ENCODE assay signal across 8 mouse cellular contexts in the genomic region with DNA sequence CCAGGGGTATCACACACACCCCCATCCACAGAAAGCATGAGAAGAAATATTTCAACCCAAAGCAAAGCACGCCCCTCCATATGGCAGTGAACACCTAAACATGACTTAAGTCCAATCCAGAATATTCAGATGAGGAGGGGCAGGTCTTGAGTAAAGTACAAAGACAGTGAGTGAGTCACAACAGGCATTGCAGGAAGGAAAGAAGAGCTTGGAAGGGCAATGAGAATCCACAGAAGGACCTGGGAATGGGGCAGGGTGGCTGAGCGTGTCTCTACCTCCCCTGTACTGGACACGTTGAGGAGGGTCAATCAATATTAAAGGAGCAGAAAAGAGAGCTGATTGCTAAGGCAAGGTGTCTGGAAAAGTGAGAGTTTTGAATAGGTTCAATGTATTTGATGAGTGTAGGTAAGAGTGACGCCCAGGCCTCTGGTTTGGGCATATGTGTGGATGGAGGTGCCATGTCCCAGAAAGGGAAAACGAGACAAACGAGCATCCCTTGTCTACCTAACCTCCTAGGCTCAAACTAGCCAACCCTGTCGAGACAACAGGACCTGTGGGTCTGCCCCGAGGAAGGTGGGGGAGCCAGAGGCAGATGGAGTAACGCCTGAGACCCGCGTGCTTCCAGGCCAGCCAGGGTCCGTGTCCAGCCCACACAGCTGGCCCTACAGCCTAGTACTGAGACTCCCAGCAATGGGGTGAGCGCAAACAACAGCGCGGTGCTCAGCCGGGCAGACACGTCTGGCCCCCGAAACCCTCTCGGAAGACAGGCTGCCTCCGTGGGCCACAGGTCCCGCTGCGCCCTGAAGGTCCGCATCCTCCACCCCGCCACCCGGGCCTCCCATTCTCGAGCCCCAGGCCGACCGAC. TPM values are rescaled to one million over a fixed set of nuclear protein-coding genes. Genes with fewer than 3 reads are reported as not detected.
DNase-seq lines count a peak whose midpoint lies in the region; ATAC-seq and TF ChIP-seq lines count a peak whose summit lies in the region.

No protein-coding gene starts in this region.

- H3K4me2 ChIP-seq in embryonic facial prominence, embryonic 13.5 days: peak overlapping the region; percentile 82

- H3K27me3 ChIP-seq in C2C12 (ENCODE audit: control insufficient read depth, insufficient read depth, insufficient read length): no peaks in the 10 kb centered on the region
- no peaks in the 10 kb centered on the region for H3K27me3 ChIP-seq in embryonic facial prominence, embryonic 13.5 days
- H3K27me3 ChIP-seq in limb, embryonic 10.5 days (ENCODE audit: low read depth, poor library complexity, severe bottlenecking): no peaks in the 10 kb centered on the region
- H3K27me3 ChIP-seq in small intestine, adult 2 months (ENCODE audit: control insufficient read depth, insufficient read depth, low read length): no peaks in the 10 kb centered on the region

- peak overlapping the region; percentile 77 for H3K4me3 ChIP-seq in gastrocnemius, adult 2 months
- peak overlapping the region; percentile 72 for H3K4me3 ChIP-seq in C2C12 (ENCODE audit: insufficient read depth, poor library complexity, severe bottlenecking)
- peak overlapping the region; percentile 91 for H3K4me3 ChIP-seq in embryonic facial prominence, embryonic 13.5 days
- peak overlapping the region; percentile 93 for H3K4me3 ChIP-seq in limb, embryonic 10.5 days
- peak overlapping the region; percentile 76 for H3K4me3 ChIP-seq in small intestine, adult 2 months (ENCODE audit: low read depth, low read length)

- intact Hi-C loops in gastrocnemius, adult 2 months (cut with DNase I): loop anchor here (1.0 kb wide), 1 partner anchor 17 kb away; the partner anchor contains the start of gene Ttc7

- peak overlapping the region; percentile 95 for H3K9ac ChIP-seq in embryonic facial prominence, embryonic 13.5 days

- peak; percentile 65 for ATAC-seq in embryonic facial prominence, embryonic 13.5 days (ENCODE audit: insufficient number of reproducible peaks, insufficient read depth, low FRiP score, low TSS enrichment, low read depth)

- H3K79me2 ChIP-seq in C2C12 (ENCODE audit: control insufficient read depth, insufficient read depth): peaks cover 51% of the 10 kb centered on the region

- H3K9me3 ChIP-seq in embryonic facial prominence, embryonic 13.5 days: 0 out of 2 replicates have a peak, but pooled peaks cover 6% of the 10 kb centered on the region
- H3K9me3 ChIP-seq in limb, embryonic 10.5 days (replicated peaks): no peaks in the 10 kb centered on the region

- H3ac ChIP-seq in C2C12 (ENCODE audit: control insufficient read depth, insufficient read length, low read depth): peak overlapping the region; percentile 88

- H3K79me3 ChIP-seq in C2C12 (ENCODE audit: low read depth): peaks cover 20% of the 10 kb centered on the region

- no peaks in the 10 kb centered on the region for H3K36me3 ChIP-seq in C2C12 (ENCODE audit: control insufficient read depth, insufficient read depth)
- peaks cover 40% of the 10 kb centered on the region for H3K36me3 ChIP-seq in embryonic facial prominence, embryonic 13.5 days
- peaks cover 42% of the 10 kb centered on the region for H3K36me3 ChIP-seq in limb, embryonic 10.5 days
- peaks cover 9% of the 10 kb centered on the region for H3K36me3 ChIP-seq in small intestine, adult 2 months (ENCODE audit: control insufficient read depth, insufficient read depth, low read length)

- peaks cover 15% of the 10 kb centered on the region for H3K4me1 ChIP-seq in embryonic facial prominence, embryonic 13.5 days
- H3K4me1 ChIP-seq in limb, embryonic 10.5 days: peaks cover 14% of the 10 kb centered on the region
- H3K4me1 ChIP-seq in small intestine, adult 2 months (ENCODE audit: control insufficient read depth, insufficient read depth, insufficient read length, low read length): peaks cover 18% of the 10 kb centered on the region; the same call in 1 of the 2 replicates

- no peak for DNase-seq in gastrocnemius, adult 2 months
- no peak for DNase-seq in gastrocnemius, postnatal 4 days (ENCODE audit: low spot score in 2 of 2)
- no peak for DNase-seq in limb, embryonic 10.5 days (ENCODE audit: low spot score)
- DNase-seq in cerebellum, postnatal 25 days: no peak
- DNase-seq in urinary bladder, postnatal 14 days (ENCODE audit: low spot score): no peak

- 7% methylated on average over 28 of the region's 28 CpGs for WGBS in embryonic facial prominence, embryonic 13.5 days
- WGBS in limb, embryonic 10.5 days: 7% methylated on average over 28 of the region's 28 CpGs
- 2% methylated on average over 28 of the region's 28 CpGs for WGBS in small intestine, adult 2 months

- peak overlapping the region; percentile 97 for H3K27ac ChIP-seq in gastrocnemius, adult 2 months
- peak overlapping the region; percentile 78; the same call in 1 of the 2 replicates for H3K27ac ChIP-seq in embryonic facial prominence, embryonic 13.5 days
- peak overlapping the region; percentile 93 for H3K27ac ChIP-seq in limb, embryonic 10.5 days
- peak overlapping the region; percentile 94 for H3K27ac ChIP-seq in small intestine, adult 2 months (ENCODE audit: insufficient read depth, low read depth, low read length)

- TF ChIP-seq CTCF in gastrocnemius, adult 2 months (IDR thresholded peaks at IDR 0.05): no peak
- TF ChIP-seq CTCF in C2C12 (IDR thresholded peaks at IDR 0.05; ENCODE audit: control insufficient read depth, insufficient read depth, insufficient read length): no peak
- TF ChIP-seq CTCF in small intestine, adult 2 months (IDR thresholded peaks at IDR 0.05; ENCODE audit: extremely low read depth, insufficient read length, insufficient replicate concordance, low read depth, low read length): no peak

- TF ChIP-seq POLR2A in small intestine, adult 2 months (IDR thresholded peaks at IDR 0.05; ENCODE audit: low read depth, low read length): peak; percentile 75

TF ChIP-seq in C2C12, 6 proteins besides CTCF, POLR2A, EP300 and RAD21:
- TF ChIP-seq MAX (IDR thresholded peaks at IDR 0.05): no peak
- no peak for TF ChIP-seq MYOG (IDR thresholded peaks at IDR 0.05; ENCODE audit: control insufficient read depth, extremely low read depth, insufficient read length)
- no peak for TF ChIP-seq CEBPB (IDR thresholded peaks at IDR 0.05; ENCODE audit: low read depth)
- TF ChIP-seq MYOD1 (IDR thresholded peaks at IDR 0.05; ENCODE audit: control insufficient read depth, insufficient read length, low read depth): no peak
- TF ChIP-seq FOSL1 (IDR thresholded peaks at IDR 0.05; ENCODE audit: insufficient read depth, low read length, poor library complexity, severe bottlenecking): no peak
- no peak for TF ChIP-seq USF1 (IDR thresholded peaks at IDR 0.05; ENCODE audit: low read depth)

RNA-seq across cellular contexts. Expression of gene Mcfd2, which starts 0.6 kb away (rescaled TPM):
- total RNA-seq in gastrocnemius, adult 2 months (2021): 10 to 100 TPM; 23.7 to 29.7 TPM
- 10 to 100 TPM; 33.6 to 39.3 TPM for total RNA-seq in gastrocnemius, postnatal 4 days (2021)
- 43.1 TPM for polyA plus RNA-seq in C2C12 (2012; fragmentation: generic; extraction: Trizol)
- polyA plus RNA-seq in embryonic facial prominence, embryonic 13.5 days (2015; fragmentation: Nextera tagmentation; extraction: Ambion mirVana): 85.7 and 97.0 TPM in 2 replicates
- 76.2 and 76.4 TPM in 2 replicates for polyA plus RNA-seq in limb, embryonic 10.5 days (2016; fragmentation: Nextera tagmentation; extraction: Ambion mirVana)
- polyA plus RNA-seq in small intestine, adult 2 months (2012; rRNA removed): 139 and 169 TPM in 2 replicates

RNA-seq across cellular contexts. Expression of gene Ttc7, which starts 17.5 kb away (rescaled TPM):
- total RNA-seq in gastrocnemius, adult 2 months (2021): 10 to 100 TPM in 1 of 2 experiments, 1 to 10 TPM in 1; 8.9 to 15.9 TPM
- 10 to 100 TPM; 13.3 to 16.2 TPM for total RNA-seq in gastrocnemius, postnatal 4 days (2021)
- polyA plus RNA-seq in C2C12 (2012; fragmentation: generic; extraction: Trizol): 9.8 TPM
- 6.4 and 7.2 TPM in 2 replicates for polyA plus RNA-seq in embryonic facial prominence, embryonic 13.5 days (2015; fragmentation: Nextera tagmentation; extraction: Ambion mirVana)
- 3.6 and 3.9 TPM in 2 replicates for polyA plus RNA-seq in limb, embryonic 10.5 days (2016; fragmentation: Nextera tagmentation; extraction: Ambion mirVana)
- polyA plus RNA-seq in small intestine, adult 2 months (2012; rRNA removed): 195 and 289 TPM in 2 replicates

Comparison
In these comparisons a context has a peak if more than half of its experiments do, and no peak if none do; other contexts are left out.
1. RNA of gene Ttc7, which starts 17.5 kb away (polyA plus RNA-seq): 195 to 289 TPM in small intestine, adult 2 months; 9.8 TPM in C2C12 (single experiment), 6.4 to 7.2 TPM in embryonic facial prominence, embryonic 13.5 days and 3.6 to 3.9 TPM in limb, embryonic 10.5 days; every median in the first group is over 10 times any median in the second.
2. Peak in every context shown above with its lines, with median percentiles within 50 percentile points of each other: H3K27ac ChIP-seq and H3K4me3 ChIP-seq.